Mouse (Mus musculus) yolk sac, embryonic 10.5 days (tissue): ENCODE data around the gene Zbtb6.

ENCODE experiments used
- DNase-seq: peaks from one replicate; pipeline ENCODE4 v3.0.0-alpha.2; 2017; ENCODE audit warnings: low spot score

Gene Zbtb6

DNA sequence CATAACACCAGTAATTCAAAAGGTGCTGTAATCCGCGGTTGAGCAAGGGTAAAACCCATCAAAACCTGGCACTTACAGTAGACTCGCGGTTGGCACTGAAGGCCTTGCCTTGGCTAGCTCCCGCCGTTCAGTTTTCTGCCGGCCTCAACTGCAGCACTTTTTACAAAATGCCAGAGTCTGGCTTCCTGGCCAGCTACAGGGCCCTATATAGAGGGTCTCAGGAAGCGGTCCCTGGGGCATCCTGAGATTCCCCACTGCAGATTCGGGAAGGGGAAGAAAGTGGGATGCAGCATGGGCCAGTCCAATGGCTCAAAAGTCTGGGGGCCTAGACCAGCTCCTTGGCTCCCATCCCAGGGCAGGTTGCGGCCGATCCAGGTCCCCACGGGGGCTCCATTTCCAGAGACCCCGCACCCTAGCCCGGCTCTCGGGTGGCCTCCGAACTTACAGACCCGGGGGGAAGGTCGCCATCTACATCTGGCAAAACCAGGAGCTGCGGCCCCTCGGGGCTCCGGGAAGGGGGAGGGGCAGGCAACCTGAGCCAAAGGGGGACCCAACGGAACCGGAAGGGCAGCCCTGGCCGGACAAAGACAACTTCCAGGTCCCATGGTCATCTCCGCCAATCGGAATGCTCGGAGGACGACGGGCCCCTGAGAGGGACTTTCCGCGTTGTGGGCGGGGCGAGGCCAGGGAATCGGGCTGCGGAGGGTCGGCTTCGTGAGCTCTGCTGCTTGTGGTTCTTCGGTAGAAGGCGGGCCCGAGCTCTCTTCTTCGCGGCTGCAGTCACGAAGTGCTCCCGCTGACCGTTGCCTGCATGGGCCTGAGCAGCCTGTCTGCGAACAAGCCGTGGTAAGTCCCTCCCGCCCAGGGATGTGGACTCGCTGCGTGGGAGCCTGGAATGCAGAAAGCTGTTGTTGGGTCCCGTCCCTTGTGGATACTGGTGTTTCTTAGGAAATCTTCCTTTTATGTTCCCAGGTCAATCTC, at the start of gene Zbtb6, which contains the start of the genes Zbtb26 and Rabgap1:
Gene Zbtb6, minus strand, starts transcription at position 561 of the 981 bp plus-strand sequence.
Gene Zbtb26, minus strand, starts transcription at position 525 of the 981 bp plus-strand sequence.
Gene Rabgap1, plus strand, starts transcription at position 669 of the 981 bp plus-strand sequence.
- peak; percentile 97 for DNase-seq

DNA sequence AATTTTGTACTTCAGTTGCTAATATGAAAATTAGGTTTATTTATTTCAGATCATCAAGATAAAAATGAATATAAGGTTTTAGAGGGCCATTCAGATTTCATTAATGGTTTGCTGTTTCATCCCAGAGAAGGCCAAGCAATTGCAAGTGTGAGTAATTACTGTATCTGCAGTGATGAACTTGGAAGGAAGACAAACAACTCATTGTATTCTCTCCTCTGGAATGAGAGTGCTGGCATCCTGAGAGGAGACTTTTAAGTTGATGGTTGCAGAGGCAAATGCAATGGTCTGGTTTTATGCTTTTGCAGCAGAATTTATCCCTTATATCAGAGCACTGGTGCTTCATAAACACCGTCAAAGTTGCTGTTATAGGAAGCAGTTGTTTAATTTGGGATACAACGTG, 46.0 kb upstream of the Zbtb6 start:
- DNase-seq: no peak

DNA sequence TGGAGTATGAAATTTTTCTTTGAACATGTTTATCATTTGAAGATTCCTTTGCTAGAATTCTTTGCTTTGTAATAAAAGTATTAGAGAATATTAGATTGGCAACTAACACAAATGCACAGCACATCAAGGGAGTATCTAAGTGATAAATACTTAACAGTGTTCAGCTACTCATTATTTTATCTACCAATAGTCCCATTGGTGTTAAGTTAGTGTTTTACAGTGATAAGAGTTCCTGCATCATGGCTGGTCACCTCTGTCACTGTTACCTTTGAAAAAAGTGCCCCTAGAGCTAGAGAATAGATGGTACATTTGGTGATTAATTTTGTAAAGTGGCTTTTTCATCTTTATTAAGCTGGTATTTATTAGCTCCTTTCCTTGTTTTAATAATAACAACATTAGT, 43.4 kb upstream of the Zbtb6 start:
- DNase-seq: no peak

DNA sequence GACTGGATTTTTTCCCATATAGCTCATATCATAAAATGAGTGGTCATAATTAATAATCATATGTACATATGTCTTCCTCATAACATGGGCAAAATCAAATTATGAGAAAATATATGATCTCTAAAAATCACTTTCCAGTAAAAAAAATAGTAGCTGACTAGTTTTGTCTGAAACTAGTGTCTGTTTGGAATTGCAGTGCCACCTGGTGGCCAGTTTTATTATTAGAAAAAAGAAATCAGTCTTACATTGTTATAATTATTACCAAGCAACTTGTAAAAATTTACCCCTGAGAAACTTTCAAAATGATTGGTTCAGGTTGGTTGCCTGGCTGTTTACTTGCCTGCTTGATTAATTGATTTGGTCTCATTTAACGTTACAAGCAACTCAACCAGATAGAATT, 42.4 kb upstream of the Zbtb6 start:
- DNase-seq: no peak

DNA sequence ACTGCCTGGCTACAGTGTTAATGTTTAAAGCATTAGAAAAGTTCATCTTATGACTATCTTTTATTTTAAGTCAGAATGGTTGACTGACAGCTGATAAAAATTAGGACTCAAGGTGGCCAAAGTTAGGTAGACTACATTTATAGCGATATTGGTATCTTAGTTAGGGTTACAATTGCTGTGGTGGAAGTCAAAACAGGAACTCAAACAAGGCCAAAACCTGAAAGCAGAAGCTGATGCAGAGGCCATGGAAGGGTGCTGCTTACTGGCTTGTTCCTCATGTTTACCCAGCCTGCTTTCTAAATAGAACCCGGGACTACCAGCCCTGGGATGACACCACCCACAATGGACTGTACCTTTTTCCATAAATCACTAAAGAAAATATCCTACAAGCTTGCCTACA, 41.2 kb upstream of the Zbtb6 start:
- DNase-seq: no peak

DNA sequence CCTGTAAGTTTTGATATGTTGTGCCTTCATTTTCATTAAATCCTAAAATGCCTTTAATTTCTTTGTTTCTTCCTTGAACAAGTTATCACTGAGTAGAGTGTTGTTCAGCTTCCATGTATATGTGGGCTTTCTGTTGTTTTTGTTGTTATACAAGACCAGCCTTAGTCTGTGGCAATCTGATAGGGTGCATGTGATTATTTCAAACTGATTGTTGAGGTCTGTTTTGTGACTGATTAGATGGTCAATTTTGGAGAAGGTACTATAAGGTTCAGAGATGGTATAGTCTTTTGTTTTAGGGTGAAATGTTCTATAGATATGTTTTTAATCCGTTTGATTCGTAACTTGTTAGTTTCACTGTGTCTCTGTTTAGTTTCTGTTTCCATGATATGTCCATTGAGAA, 37.1 kb upstream of the Zbtb6 start:
- DNase-seq: no peak

DNA sequence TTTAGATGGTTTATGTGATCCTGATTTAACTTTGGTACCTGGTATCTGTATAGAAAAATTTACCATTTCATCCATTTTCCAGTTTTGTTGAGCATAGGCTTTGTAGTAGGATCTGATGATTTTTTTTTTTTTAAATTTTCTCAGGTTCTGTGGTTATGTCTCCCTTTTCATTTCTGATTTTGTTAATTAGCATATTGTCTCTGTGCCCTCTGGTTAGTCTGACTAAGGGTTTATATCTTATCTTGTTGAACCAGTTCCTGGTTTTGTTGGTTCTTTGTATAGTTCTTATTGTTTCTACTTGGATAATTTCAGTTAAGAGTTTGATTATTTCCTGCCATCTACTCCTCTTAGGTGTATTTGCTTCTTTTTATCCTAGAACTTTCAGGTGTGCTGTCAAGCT, 36.6 kb upstream of the Zbtb6 start:
- no peak for DNase-seq

DNA sequence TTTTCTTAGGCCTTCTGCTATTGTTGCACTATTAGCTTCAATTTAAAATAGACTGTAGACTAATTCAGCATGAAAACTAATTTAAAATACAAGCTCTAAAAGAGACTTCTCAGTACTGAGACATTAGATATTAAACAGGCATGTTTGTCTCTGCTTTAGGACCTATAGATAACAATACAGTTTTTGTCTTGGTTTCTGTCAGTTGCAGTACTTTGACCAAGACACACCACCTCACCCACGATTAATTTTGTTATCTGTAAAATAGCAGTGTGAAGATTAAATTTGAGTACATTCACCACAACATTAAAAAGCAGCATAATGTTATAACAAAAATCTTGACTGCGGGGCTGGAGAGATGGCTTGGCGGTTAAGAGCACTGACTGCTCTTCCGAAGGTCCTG, 23.3 kb upstream of the Zbtb6 start:
- DNase-seq: no peak

DNA sequence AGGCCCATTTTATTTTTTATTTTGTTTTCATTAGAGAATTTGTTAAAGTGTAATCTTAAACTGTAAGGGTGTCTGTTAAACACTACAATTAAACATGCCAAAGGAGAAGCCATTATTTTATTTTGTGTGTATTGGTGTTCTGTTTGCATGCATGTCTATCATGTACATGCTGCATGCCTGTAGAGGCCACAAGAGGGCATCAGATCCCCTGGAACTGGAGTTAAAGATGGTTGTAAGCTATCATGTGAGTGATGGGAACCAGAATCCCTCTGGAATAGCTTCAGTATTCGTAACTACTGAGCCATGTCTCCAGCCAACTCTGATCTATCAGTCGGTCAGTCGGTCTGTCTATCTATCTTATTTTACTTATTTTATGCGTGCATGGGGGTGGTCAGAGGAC, 17.7 kb upstream of the Zbtb6 start:
- DNase-seq: no peak

DNA sequence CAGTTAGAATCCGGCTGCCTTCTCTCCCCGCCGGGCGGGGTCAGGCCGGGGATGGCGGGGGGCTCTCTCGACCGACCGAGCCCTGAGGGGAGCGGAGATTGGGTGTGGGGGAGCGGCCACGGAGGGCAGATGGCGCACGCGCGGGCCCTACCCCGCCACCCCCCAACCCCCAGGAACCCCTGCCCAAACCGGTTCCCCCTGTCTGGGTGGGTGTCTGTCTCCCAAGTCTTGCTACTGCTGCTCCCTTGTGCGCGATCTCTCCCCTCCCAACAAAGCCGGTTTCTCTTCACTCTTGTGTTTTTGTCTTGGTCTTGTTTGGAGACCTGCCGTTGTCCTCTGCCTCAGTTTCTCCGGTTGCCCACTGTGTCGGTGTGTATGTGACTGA, 9.4 kb upstream of the Zbtb6 start:
- DNase-seq: no peak

DNA sequence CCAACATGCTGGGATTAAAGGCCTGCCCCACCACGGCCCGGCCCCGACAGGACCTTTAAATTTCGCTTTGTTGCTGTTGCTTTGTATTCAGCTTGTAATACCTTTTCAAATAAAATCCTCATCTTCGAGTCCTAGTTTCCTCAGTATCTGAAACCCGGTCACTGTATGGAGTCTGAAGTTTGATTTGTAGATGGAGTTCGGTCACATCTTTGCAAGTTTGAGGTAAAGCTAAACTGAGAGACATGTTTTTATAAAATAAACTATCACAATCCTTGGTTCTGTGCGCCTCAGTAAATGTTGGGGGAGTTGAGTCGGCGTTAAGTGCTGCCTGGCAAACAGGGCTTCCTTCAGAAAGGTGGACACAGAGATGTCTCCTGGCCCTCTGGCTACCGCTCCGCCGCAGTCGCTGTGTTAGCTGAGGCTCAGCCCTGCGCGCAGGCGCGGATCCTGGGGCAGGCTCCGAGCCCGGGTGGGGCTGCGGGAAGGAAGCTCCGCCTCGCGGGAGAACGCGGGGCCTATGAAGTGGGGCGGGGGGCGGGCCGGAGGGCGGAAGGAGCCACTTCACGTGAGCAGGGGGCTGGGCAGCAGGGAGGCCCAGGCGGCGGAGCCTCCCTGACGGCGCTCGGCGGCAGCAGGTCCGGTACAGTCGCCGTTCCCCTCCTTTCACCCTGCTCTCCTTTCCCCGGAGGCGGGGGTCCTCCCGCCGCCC, 8.8 kb upstream of the Zbtb6 start:
- peak; percentile 95 for DNase-seq

DNA sequence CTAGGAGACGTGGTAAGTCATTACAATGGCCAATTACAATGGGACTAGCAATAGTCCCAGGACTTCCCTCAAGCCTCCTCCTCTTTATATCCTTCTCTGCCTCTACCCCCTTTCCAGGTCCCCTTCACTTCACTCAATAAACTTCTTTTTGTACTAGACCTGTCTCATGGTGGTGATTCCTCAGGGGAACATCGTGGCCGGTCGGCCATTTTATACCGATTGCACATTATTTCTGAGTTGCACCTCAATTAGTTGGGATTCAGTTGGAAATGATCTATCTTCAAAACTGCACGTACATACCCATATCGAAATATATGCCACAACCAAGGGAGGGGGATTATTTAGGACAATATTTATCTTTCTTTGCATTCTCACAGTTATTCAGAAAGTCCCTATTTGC, 11.4 kb downstream of the Zbtb6 start:
- no peak for DNase-seq

DNA sequence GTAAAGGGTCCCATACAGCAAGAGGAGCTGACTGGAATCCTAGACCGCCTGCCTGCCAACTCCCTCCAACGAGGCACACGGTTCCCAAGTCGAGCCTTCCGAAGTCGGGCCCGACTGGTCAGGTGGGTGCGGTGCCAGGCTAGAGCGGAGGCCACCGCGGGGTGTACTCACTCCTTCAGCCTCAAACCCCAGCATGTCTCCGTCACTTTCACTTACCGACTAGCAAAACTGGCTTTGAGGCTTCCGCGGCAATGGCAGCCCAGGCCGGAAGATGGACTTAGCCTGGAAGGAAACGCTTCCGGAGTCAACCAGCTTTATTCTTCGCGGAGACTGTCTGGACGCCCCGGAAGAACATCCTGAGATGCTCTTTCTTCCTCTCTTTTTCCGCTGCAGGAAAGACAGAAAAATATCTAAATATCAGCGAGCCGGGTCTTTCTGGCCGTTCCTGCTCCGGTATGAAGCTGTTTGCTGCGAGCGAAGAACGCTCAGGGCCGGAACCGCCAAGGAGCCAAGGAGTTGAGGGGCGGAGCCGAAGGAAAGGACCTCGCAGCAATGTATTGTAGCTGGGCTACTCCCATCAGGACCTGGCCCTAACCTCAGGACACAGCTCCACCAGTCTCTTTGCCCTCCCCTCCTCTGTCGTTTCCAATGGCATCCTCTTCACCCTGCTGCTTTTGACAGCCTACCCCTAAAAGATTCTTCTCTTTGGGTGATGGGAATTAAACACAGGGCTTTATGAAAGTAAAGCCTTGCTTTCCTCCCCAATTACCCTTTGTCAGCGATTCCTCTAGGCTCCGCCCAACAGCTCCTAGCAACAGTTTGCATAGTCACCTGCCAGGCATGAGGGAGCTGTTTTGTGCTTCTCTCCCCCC, 12.1 kb downstream of the Zbtb6 start:
- DNase-seq: peak; percentile 90

DNA sequence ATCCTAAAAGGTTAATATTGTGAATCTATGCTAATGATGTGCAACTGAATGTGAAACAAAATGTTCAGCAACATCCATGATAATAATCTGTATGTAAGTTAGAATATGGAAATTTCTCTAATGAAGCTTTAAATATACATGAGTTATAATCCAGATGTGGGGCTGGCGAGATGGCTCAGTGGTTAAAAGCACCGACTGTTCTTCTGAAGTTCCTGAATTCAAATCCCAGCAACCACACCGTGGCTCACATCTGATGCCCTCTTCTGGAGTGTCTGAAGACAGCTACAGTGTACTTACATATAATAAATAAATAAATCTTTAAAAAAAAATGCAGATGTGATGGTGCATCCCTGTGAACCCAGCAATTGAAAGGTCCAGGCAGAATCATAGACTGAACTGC, 19.3 kb downstream of the Zbtb6 start:
- DNase-seq: no peak

DNA sequence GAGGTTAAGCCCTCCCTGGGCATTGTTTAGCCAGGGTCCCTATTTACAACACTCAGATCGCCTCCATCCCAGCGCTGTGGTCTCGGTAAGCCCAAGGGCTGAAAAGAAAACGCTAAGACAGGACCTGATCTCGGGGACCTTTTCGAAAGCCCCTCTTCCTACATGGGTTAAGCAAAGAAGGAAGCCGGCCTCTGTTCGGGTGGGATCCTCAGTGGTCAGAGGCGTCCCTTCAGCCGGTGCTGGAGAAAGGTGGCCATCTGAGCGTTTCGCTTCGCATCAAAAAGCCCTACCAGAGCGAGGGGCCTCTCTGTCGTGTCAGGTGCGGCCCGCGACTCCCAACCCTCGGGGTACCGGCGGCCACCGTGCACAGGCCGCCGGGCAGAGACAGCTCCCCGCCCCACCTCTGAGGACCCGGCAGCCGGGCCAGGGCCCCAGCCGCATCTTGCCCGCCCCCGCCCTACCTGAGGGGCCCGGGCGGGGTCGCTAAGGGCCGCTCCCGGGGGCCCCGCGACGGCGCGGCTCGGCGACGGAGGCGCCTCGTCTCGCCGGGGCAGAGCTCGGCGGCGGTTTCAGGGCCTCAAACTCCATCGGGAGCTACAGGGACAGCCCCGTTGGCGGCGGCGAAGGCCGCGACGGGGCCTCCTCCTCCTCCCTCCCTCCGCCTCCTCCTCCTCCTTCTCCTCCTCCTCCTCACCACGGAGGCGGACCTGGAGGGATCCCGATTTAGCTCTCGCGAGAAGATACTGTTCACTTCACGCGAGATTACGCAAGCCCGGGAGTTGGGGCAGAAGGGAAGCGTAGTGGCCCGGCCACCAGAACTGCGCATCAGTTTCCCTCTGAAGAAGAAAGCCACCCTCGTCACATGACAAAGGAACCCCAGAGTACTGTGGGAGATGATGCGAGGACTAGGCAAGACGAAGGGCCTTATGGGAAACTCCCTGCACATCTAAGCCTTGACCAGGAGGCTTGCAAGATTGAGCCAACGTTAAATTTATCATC, 20.4 kb downstream of the Zbtb6 start, which contains the start of gene Rc3h2:
Gene Rc3h2, minus strand, starts transcription at position 598 of the 999 bp plus-strand sequence.
- DNase-seq: peak; percentile 96

DNA sequence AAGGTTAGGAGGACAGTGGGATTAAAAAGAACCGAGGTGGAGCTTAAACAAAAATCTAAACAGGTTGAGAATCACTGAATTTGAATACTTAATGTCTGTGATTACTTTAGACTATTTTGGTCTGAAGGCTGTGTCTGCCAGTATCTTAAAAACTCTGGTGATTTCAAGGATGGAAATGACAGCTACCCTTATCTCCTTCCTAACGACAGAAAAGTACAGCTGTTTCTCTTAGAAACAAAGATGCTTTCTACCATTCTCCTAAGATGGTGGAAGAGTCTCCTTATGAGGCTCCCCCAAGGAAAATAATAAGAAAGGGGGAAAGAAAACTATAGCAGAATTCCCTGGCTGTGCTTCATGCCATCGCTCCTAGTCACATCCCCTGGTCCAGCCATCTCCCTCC, 21.1 kb downstream of the Zbtb6 start:
- no peak for DNase-seq

DNA sequence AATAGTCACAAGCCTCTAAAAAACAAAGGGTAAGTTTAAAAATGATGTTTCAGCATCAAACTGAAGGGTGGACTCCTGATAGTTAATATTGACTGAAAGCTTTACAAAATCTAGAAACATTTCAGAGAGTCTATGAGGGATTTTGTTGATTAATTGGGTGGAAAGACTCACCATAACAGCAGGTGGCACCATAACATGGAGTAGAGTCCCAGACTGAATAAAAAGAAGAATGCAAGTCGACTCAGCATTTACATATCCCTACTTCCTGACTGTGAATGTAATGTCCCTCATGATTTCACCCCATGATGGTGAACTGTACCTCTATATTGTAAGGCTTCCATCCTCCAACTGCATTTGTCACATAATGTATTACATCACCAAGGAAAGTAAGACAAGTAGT, 47.4 kb downstream of the Zbtb6 start:
- no peak for DNase-seq

DNA sequence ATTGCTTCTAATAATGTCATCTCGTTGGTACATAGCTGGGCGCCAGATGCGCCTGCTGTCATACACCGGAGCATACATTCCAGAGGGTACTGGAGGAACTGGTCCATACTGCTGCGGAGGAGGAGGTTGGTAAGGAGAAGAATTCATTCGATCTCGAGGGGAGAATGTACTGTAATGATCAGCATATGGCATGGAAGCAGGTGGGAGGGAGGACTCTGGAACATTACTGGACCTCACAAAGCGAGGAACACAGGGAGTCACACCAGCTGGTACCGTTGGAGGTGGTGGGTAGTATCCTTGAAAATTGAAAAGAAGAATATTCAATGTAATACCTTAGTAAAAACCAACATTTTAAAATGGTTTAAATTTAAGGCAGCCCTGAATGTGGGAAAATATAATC, 60.0 kb downstream of the Zbtb6 start:
- DNase-seq: no peak

DNA sequence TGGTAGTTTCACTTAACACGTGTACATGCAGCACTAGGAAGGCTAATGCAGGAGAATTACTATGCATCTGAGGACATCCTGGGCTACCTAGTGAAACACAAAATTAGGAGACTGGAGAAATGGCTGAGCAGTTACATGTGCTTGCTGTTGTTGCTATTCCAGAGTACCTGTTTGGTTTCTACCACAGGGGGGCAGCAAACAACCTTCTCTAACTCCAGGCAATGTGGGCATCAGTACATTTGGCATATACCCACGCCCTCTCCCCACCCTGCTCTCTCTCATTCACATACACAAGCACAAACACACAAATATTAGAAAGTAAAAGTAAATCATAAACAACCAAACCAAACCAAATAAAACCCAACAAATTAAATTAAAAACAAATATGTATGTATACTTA, 62.8 kb downstream of the Zbtb6 start:
- DNase-seq: peak; percentile 13

DNA sequence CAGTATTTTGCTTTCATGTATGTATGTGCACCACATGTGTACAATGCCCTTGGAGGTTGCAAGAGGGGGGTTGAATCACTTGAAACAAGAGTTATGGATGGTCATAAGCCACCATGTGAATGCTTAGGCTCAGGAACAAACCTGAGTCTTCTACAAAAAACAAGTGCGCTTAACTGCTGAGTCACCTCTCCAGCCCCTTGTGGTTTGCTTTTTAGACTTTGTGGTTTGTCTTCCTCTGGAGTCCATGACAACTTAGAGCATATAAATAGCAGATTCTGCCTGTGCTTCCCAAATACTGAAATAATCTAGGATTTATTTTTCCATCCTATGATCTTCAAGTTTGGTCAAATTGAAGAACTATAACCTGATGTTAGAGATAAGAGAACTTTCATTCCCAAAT, 67.0 kb downstream of the Zbtb6 start:
- no peak for DNase-seq
